Mouse (Mus musculus) urinary bladder, postnatal 25 days (tissue): Measurements from ENCODE around the gene Ccdc167.
"Not testable (repeated sequence)": the region's sequence is repeated elsewhere in the genome, so short reads cannot be mapped to it uniquely, and the experiment has no call there.

Experiments used
- DNase-seq: peaks from one replicate; pipeline ENCODE4 v3.0.0; 2022; ENCODE audit warnings: low spot score

Ccdc167 gene

GRCm38 (mm10) chr17:29719628-29720575 lies 3.1 kb upstream of the Ccdc167 start:
- DNase-seq = no peak

DNA sequence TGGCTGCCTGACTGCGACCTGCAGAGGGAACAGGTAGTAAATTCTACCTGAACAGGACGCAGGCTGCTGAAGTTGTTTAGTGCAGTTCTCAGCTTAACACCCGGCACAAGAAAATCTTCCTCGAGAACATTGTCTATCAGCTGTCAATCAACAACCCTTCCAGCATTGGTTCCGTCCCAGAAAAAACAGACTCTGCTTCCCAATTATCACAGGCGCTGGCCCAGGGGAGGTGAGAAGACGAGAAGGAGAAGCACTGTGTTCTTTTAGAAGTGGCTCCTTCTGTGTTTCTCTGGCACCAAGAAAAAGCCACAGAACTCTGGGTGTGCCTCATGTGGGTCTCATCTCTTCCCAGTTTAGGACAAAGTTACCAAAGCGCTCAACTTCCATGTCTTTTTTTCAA lies 1.8 kb upstream of the Ccdc167 start:
- no peak for DNase-seq

- not testable (repeated sequence) for DNase-seq
Measured at GRCm38 (mm10) chr17:29713734-29714133, 3.1 kb downstream of the Ccdc167 start.

DNA sequence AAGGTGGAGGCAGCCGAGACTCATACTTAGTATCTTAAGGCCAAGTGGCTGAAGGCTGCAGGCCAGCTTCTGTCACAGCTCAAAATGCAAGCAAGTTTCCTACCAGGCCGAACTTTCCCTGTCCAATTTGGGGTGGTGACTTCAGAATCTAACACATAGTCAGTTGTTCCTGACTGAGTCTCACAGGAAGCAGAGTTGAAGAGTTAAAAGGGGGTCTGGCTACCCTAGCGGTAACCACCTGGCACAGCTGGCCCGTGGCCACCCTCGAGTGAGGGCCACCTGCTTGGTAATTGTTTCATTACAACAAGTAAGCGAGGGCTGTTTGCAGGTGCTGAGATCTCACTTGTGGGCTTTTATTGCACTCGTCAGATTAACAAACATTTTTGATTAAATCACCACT lies 4.3 kb downstream of the Ccdc167 start:
- DNase-seq = no peak

DNA sequence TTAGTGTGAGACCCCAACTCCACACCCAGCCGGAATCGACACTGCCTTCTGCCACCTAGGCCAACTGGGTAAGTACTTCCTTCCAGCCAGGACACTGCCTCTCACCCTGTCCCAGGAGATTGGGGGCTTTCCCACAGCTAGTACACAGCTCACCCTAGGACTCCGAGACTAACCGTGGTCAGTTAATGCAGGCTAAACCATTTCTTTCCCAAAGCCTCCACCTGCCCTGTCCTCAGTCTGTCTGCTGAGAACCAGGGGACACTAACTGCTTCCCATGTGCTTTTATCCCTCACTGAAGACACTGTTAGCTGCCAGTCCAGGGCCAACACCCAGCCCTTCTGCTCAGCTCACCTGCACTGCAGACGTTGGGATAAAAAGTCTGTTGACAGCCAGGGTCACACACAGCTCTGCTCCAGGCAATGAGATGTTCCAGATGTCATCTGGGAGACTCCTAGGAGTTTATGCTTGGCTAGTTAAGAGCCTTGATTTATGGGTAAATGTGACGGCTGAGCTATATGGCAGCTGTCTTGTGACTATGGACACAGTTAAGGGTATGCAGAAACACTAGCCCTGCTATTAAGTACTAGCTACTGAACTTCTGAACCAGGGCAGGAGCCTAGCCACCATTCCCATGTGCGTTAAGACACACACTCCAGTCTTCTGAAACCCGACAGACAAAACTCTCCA lies 5.0 kb downstream of the Ccdc167 start:
- no peak for DNase-seq

DNA sequence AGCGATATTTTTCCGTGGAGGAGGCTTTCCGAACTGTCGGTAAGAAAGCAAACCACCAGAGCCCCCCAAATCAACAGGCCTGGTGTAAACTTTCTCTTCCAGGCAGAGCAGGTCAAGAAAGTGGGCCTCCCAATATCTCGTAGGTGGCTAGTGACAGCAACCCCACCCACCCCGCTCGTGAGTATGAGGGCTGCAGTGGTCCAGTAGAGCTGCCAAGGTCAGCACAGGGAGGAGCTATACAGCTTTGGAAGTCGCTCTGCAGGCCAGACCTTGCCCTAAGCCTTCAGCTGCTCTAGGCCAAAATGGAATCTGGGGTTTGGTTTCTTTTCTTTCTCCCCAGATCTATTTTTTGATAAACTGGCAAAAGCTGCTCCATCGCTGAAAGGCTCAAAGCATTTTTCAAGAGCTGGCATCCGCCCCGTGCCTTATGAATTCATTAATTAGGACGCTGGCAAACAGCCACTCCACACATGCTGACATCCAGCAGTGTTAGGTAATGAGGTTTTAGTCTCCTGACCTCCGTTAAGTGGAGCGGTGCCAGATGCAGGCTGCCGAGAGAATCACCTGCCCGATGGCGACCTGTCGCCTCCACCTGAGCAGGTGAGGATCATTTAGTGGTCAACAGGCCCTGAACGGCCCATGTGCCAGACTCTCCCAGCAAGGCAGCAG lies 5.6 kb downstream of the Ccdc167 start:
- DNase-seq = no peak

- DNase-seq = no peak
Measured at GRCm38 (mm10) chr17:29710562-29711044, 6.2 kb downstream of the Ccdc167 start.

- no peak for DNase-seq
Measured at GRCm38 (mm10) chr17:29708783-29709182, 8.1 kb downstream of the Ccdc167 start.

- no peak for DNase-seq
Measured at GRCm38 (mm10) chr17:29706981-29707545, 9.8 kb downstream of the Ccdc167 start.

- no peak for DNase-seq
Measured at GRCm38 (mm10) chr17:29705881-29706280, 11.0 kb downstream of the Ccdc167 start.

GRCm38 (mm10) chr17:29704781-29705180 lies 12.1 kb downstream of the Ccdc167 start:
- DNase-seq = no peak

- DNase-seq = no peak
Measured at GRCm38 (mm10) chr17:29702938-29703710, 13.7 kb downstream of the Ccdc167 start.

DNA sequence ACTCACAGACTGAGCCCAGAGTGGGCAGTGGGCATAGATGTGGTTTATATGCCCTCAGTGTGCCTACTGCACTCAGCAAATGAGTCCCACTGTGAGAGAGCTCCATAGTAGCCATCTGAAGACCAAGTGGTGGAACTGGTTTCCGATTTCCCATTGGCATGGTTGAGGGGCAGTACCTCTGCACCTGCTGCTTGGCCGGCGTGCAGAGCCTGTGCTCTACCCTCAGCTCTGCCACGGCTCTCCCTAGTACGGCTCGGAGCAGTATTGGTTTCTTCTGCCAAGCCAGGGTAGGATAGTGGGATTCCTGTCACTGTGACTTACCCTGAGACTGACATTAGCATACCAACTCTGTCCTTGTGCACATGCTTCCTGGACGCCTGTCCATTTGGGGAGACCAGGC lies 16.3 kb downstream of the Ccdc167 start:
- no peak for DNase-seq

DNA sequence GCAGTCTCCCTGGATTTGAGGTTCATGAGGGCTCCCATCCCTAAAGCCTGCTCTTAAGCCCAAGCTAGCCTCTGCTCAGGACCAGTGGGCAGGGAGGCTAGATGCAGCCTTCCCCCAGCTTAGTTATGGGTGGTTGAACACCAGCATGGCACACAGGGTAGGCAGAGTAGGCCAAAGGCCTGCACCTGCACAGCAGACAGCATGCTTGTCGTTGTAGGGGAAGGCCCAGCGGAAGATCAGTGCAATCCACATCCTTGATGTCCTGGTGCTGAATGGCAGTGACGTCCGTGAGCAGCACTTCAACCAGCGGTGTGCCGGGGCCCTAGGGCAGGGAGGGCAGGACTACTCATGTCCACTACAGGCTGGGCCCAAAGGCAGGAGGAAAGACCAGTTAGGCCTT lies 18.4 kb downstream of the Ccdc167 start:
- DNase-seq = no peak

DNA sequence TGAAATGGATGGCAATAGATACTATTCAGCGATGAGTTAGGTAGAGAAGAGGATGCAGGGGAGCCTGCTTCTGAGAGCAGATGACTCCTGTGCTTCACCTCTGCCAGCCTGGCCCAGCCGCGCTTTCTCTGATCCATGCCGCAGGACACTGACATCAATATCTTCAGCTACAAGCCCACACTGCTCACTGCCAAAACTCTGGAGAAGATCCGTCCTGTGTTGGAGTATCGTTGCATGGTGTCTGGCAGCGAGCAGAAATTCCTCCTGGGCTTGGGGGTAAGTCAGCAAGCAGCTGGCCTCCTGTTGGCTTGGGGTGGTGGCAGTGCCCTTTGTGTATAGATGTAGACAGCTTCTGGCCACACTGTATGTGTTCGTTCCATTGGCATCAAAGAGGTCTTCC lies 19.9 kb downstream of the Ccdc167 start:
- DNase-seq = no peak

DNA sequence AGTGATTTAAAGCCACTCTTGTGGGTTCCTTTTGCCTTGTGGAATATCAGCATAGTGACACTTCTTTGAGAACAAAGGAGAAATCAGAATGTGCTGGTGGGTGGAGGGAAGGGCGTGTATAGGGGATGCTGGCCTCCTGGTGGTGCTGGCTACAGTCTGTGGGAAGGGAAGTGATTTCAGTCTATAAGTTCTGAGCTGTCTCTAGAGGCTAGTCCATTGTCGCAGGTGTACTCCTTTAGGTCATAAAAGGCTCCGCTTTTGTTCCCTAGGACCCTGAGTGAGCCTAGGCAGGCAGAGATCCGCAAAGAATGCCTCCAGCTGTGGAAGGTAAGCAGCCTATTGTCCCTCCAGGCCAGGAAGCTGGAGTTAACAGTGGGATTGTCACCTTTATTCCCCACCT lies 22.3 kb downstream of the Ccdc167 start:
- no peak for DNase-seq

GRCm38 (mm10) chr17:29693571-29693970 lies 23.3 kb downstream of the Ccdc167 start:
- DNase-seq = no peak

DNA sequence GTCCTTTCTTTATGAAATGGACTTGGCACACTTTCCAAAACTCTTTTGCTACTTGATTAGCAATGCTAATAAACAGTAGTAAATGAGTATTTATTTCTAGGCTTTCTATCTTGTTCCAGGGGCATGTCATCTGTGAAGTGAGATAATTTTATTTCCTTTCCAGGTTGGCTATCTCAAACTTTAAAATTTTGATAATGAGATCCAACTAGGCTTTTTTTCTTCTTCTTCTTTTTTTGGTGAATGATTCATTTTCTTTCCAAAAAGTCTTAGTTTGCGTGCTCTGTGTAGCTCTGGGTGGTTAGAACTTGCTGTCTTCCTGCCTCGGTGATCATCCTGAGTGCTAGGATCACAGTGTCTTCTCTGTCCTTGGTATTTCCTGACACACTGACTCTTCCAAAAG lies 24.0 kb downstream of the Ccdc167 start:
- no peak for DNase-seq

DNA sequence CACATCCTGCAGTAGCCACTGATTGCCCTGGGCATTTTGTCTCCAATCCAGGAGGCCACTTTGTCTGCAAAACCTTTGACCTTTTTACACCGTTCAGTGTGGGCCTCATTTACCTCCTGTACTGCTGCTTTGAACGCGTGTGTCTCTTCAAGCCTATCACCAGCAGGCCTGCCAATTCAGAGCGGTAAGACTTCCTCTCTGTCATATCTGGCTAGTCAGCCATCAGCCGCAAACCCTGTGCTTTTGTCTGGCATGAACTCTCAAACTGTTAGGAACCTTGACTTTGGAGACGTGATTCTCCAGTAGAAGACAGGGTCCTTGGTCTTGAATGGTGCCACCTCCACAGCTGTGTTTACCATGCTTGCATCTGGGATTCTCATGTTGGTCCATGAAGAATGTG lies 26.6 kb downstream of the Ccdc167 start:
- no peak for DNase-seq

GRCm38 (mm10) chr17:29688610-29689009 lies 28.2 kb downstream of the Ccdc167 start:
- no peak for DNase-seq

GRCm38 (mm10) chr17:29687373-29687772 lies 29.5 kb downstream of the Ccdc167 start:
- no peak for DNase-seq
